Mouse (Mus musculus): ENCODE results near the gene Rac1. TPM values are rescaled to one million over a fixed set of nuclear protein-coding genes. Genes with fewer than 3 reads are reported as not detected.

The Rac1 gene
- polyA plus RNA-seq, 1 experiment from 2014 or later = 401 TPM

DNA sequence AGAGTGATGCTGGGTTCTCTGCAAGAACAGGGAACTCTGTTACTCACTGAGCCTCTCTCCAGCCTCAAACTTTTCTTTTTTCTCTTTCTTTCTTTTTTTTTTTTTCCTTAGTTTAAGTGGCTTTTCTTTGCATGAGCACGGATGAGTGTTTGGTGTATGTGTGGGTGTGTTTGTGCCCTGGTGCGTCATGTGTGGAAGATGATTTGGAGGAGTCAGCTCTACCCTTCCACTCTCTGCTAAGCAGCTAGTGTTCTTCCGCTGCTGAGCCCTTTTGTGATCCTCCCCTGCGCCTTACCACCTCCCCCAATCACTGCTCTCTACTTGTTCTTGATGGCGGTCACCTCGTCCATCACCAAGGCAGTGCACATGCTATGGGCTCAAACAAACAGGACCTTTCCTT, 32.1 kb downstream of the Rac1 start:
- Histone ChIP-seq H3K9me3 (replicated peaks) (no peaks in the 10 kb centered on the region), H3K9ac (no peak overlapping the region), H3K27ac (ENCODE audit: poor library complexity, severe bottlenecking) (no peak overlapping the region), H3K4me1 (replicated peaks) (no peaks in the 10 kb centered on the region), H3K4me2 (no peak overlapping the region), H3K4me3 (no peak overlapping the region), H3K27me3 (replicated peaks) (no peaks in the 10 kb centered on the region), H3K36me3 (peaks cover 28% of the 10 kb centered on the region)
- no peak for ATAC-seq (ENCODE audit: insufficient number of reproducible peaks, low FRiP score)
- 90% methylated on average over 6 of the region's 6 CpGs for WGBS

- H3K4me2 ChIP-seq = no peak overlapping the region
- WGBS = 78% methylated on average over 9 of the region's 10 CpGs
- no peak overlapping the region for H3K9ac ChIP-seq
- H3K4me3 ChIP-seq = no peak overlapping the region
- H3K9me3 ChIP-seq (replicated peaks) = no peaks in the 10 kb centered on the region
- no peak overlapping the region for H3K27ac ChIP-seq (ENCODE audit: poor library complexity, severe bottlenecking)
- ATAC-seq (ENCODE audit: insufficient number of reproducible peaks, low FRiP score) = no peak
- peaks cover 21% of the 10 kb centered on the region for H3K36me3 ChIP-seq
- no peaks in the 10 kb centered on the region for H3K27me3 ChIP-seq (replicated peaks)
- no peaks in the 10 kb centered on the region for H3K4me1 ChIP-seq (replicated peaks)
These were observed 34.7 kb downstream of the Rac1 start for GRCm38 (mm10) chr5:143493163-143493562.

- H3K9me3 ChIP-seq (replicated peaks) = no peaks in the 10 kb centered on the region
- H3K9ac ChIP-seq = no peak overlapping the region
- H3K4me1 ChIP-seq (replicated peaks) = no peaks in the 10 kb centered on the region
- 84% methylated on average over 4 of the region's 4 CpGs for WGBS
- H3K4me2 ChIP-seq = no peak overlapping the region
- no peaks in the 10 kb centered on the region for H3K27me3 ChIP-seq (replicated peaks)
- no peak overlapping the region for H3K27ac ChIP-seq (ENCODE audit: poor library complexity, severe bottlenecking)
- ATAC-seq (ENCODE audit: insufficient number of reproducible peaks, low FRiP score) = no peak
- no peak overlapping the region for H3K4me3 ChIP-seq
- H3K36me3 ChIP-seq = peaks cover 28% of the 10 kb centered on the region
These were observed 36.1 kb downstream of the Rac1 start for GRCm38 (mm10) chr5:143491736-143492135.

DNA sequence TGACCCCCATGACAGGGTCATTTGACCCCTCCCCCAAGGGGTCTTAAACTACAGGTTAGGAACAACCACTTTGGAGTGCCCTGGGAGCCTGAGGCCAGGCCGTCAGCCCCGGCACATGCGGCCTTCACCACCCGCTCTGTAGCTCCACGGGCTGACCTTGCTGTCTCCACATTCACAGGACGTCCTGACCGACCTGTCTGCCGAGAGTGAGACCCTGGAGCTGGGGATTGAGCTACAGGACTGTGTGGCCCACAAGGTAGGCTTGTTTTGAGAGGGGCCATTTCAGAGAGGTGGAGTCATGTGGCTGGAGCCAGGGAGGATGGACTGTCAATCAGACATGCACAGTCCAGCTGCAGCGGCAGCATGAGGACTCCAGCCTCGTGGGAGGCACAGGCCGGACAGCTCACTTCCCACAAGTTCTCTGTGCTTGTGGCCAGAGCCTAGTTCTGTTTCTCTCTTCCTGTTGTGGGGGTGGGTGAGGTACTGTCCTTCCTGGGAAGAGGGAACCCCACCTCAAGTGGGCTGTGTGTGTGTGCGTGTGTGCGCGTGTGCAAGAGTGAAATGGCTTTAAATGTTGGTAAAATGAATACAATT, 38.0 kb downstream of the Rac1 start:
- H3K4me3 ChIP-seq = no peak overlapping the region
- ATAC-seq (ENCODE audit: insufficient number of reproducible peaks, low FRiP score) = no peak

DNA sequence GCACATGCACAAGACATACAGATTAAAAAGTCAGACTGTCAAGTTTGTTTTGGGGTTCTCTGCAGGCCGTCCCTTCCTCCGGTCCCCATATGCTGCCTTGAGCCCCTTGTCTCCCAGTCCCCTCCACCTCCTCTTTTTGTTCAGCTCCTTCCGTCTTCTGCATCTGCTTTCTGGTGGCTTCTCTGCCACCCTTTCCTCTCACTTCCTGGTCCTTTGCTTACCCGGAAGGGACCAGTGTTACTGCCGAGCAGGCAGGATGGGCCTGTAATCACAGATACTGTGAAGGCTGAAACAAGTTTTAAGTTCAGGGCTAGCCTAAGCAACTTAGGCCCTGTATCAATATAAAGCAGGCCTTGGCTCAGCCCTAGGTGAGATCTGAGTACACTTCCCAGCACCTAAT, 39.8 kb downstream of the Rac1 start:
- Histone ChIP-seq H3K36me3 (peaks cover 45% of the 10 kb centered on the region), H3K9me3 (replicated peaks) (no peaks in the 10 kb centered on the region), H3K4me1 (replicated peaks) (no peaks in the 10 kb centered on the region), H3K27me3 (replicated peaks) (no peaks in the 10 kb centered on the region), H3K27ac (ENCODE audit: poor library complexity, severe bottlenecking) (no peak overlapping the region), H3K4me2 (no peak overlapping the region), H3K9ac (no peak overlapping the region), H3K4me3 (no peak overlapping the region)
- ATAC-seq (ENCODE audit: insufficient number of reproducible peaks, low FRiP score) = no peak
- 83% methylated on average over 5 of the region's 5 CpGs for WGBS

More for the DNA sequence above, 38.0 kb downstream of the Rac1 start:
- WGBS = 78% methylated on average over 14 of the region's 14 CpGs
- Histone ChIP-seq H3K27ac (ENCODE audit: poor library complexity, severe bottlenecking) (no peak overlapping the region), H3K9me3 (replicated peaks) (no peaks in the 10 kb centered on the region), H3K4me1 (replicated peaks) (no peaks in the 10 kb centered on the region), H3K4me2 (no peak overlapping the region), H3K36me3 (peaks cover 36% of the 10 kb centered on the region), H3K27me3 (replicated peaks) (no peaks in the 10 kb centered on the region), H3K9ac (no peak overlapping the region)

GRCm38 (mm10) chr5:143487193-143487592, 40.6 kb downstream of the Rac1 start:
- Histone ChIP-seq H3K9me3 (replicated peaks) (no peaks in the 10 kb centered on the region), H3K4me2 (no peak overlapping the region), H3K27me3 (replicated peaks) (no peaks in the 10 kb centered on the region), H3K9ac (no peak overlapping the region), H3K4me1 (replicated peaks) (no peaks in the 10 kb centered on the region), H3K4me3 (no peak overlapping the region), H3K27ac (ENCODE audit: poor library complexity, severe bottlenecking) (no peak overlapping the region), H3K36me3 (peaks cover 49% of the 10 kb centered on the region)
- no peak for ATAC-seq (ENCODE audit: insufficient number of reproducible peaks, low FRiP score)
- WGBS = 88% methylated on average over 10 of the region's 10 CpGs

GRCm38 (mm10) chr5:143484955-143485354, 42.9 kb downstream of the Rac1 start:
- Histone ChIP-seq H3K27ac (ENCODE audit: poor library complexity, severe bottlenecking) (no peak overlapping the region), H3K36me3 (peaks cover 57% of the 10 kb centered on the region), H3K4me2 (no peak overlapping the region), H3K4me3 (no peak overlapping the region), H3K9ac (no peak overlapping the region), H3K27me3 (replicated peaks) (no peaks in the 10 kb centered on the region), H3K9me3 (replicated peaks) (no peaks in the 10 kb centered on the region), H3K4me1 (replicated peaks) (no peaks in the 10 kb centered on the region)
- WGBS = 88% methylated on average over 5 of the region's 5 CpGs
- no peak for ATAC-seq (ENCODE audit: insufficient number of reproducible peaks, low FRiP score)

DNA sequence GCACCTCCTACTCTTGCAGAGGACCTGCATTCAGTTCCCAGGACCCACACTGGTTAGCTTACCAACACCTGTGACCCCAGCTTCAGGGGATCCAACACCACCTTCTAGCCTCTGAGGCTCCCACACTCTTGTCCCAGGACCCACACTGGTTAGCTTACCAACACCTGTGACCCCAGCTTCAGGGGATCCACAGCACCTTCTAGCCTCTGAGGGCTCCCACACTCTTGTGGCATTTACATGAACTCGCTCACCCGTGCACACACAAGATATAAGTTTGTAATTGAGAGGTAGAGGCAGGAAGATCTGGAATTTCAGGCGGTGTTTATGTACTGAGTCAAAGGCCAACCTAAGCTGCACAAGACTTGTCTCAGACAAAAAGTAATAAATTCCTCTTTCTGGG, 49.9 kb downstream of the Rac1 start:
- Histone ChIP-seq H3K4me1 (replicated peaks) (no peaks in the 10 kb centered on the region), H3K4me2 (no peak overlapping the region), H3K4me3 (no peak overlapping the region), H3K36me3 (peaks cover 77% of the 10 kb centered on the region), H3K9me3 (replicated peaks) (no peaks in the 10 kb centered on the region), H3K27me3 (replicated peaks) (no peaks in the 10 kb centered on the region), H3K27ac (ENCODE audit: poor library complexity, severe bottlenecking) (no peak overlapping the region), H3K9ac (no peak overlapping the region)
- WGBS = 88% methylated on average over 3 of the region's 3 CpGs
- no peak for ATAC-seq (ENCODE audit: insufficient number of reproducible peaks, low FRiP score)

GRCm38 (mm10) chr5:143476013-143476412, 51.8 kb downstream of the Rac1 start:
- no peak for ATAC-seq (ENCODE audit: insufficient number of reproducible peaks, low FRiP score)
- Histone ChIP-seq H3K4me3 (no peak overlapping the region), H3K27ac (ENCODE audit: poor library complexity, severe bottlenecking) (no peak overlapping the region), H3K9me3 (replicated peaks) (no peaks in the 10 kb centered on the region), H3K36me3 (peaks cover 69% of the 10 kb centered on the region), H3K9ac (no peak overlapping the region), H3K4me1 (replicated peaks) (peaks cover 12% of the 10 kb centered on the region), H3K27me3 (replicated peaks) (no peaks in the 10 kb centered on the region), H3K4me2 (no peak overlapping the region)
- 90% methylated on average over 6 of the region's 6 CpGs for WGBS

GRCm38 (mm10) chr5:143475153-143475844, 52.5 kb downstream of the Rac1 start:
- Histone ChIP-seq H3K4me3 (no peak overlapping the region), H3K9me3 (replicated peaks) (no peaks in the 10 kb centered on the region), H3K27me3 (replicated peaks) (no peaks in the 10 kb centered on the region), H3K9ac (no peak overlapping the region), H3K27ac (ENCODE audit: poor library complexity, severe bottlenecking) (no peak overlapping the region), H3K36me3 (peaks cover 66% of the 10 kb centered on the region), H3K4me2 (no peak overlapping the region), H3K4me1 (replicated peaks) (peaks cover 19% of the 10 kb centered on the region)
- WGBS = 74% methylated on average over 20 of the region's 20 CpGs
- no peak for ATAC-seq (ENCODE audit: insufficient number of reproducible peaks, low FRiP score)

DNA sequence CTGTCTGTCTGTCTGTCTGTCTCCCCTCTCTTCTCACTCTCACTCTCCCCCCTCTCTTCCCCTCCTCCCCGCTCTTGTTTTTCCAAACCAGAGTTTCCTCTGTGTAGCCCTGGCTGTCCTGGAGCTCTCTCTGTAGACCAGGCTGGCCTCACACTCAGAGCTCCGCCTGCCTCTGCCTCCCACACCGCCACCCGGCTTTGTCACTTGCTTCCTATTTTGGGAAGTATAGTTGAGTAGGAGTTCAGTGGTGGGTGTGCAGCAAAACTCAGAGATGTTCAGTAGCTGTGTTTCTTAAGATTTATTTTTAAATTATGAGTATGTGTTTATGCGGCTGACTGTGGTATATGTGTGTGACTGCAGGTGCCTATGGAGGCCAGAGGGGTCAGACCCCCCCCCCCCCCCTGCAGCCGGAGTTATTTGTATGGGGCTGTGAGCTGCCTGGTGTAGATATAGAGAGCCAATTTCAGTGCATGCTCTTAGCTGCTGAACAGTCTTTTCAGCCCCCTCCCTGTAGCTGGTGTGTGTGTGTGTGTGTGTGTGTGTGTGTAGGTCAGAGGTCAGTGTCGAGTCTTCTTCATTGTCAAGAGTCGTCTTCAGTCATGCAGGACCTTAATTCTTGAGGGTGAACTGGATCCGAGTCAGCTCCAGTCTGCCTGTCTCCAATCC, 55.8 kb downstream of the Rac1 start:
- no peak overlapping the region; the same call in 1 of the 2 replicates for H3K27ac ChIP-seq (ENCODE audit: poor library complexity, severe bottlenecking)
- H3K4me1 ChIP-seq (replicated peaks) = peaks cover 25% of the 10 kb centered on the region
- no peaks in the 10 kb centered on the region for H3K9me3 ChIP-seq (replicated peaks)
- WGBS = 83% methylated on average over 9 of the region's 9 CpGs
- H3K4me3 ChIP-seq = no peak overlapping the region
- peaks cover 70% of the 10 kb centered on the region for H3K36me3 ChIP-seq
- H3K4me2 ChIP-seq = no peak overlapping the region
- H3K9ac ChIP-seq = no peak overlapping the region
- H3K27me3 ChIP-seq (replicated peaks) = no peaks in the 10 kb centered on the region
- no peak for ATAC-seq (ENCODE audit: insufficient number of reproducible peaks, low FRiP score)
